Mouse (Mus musculus): ENCODE data around the gene Ffar1. TPM values are rescaled to one million over a fixed set of nuclear protein-coding genes. Genes with fewer than 3 reads are reported as not detected.

Ffar1 gene
- polyA plus RNA-seq, 2 experiments from 2014 or later = 0.14 TPM; not detected in 1

Other genes starting within 250 kb of the Ffar1 start
- gene Upk1a, start 248.7 kb downstream of the Ffar1 start, polyA plus RNA-seq (2017; shearing (Covaris generic)) = under 1 TPM; 0.38 to 0.60 TPM
- 100 to 1,000 TPM; 333 to 643 TPM for gene Cox6b1, start 235.4 kb downstream of the Ffar1 start, polyA plus RNA-seq (2017; shearing (Covaris generic))
- not detected for gene Etv2, start 225.7 kb downstream of the Ffar1 start, polyA plus RNA-seq (2017; shearing (Covaris generic))
- gene Rbm42, start 211.2 kb downstream of the Ffar1 start, polyA plus RNA-seq (2017; shearing (Covaris generic)) = 10 to 100 TPM; 14.4 to 25.1 TPM
- 10 to 100 TPM; 21.3 to 44.0 TPM for gene Haus5, start 196.6 kb downstream of the Ffar1 start, polyA plus RNA-seq (2017; shearing (Covaris generic))
- gene Pmis2, start 190.0 kb downstream of the Ffar1 start, polyA plus RNA-seq (2017; shearing (Covaris generic)) = not detected
- not detected for gene 2200002J24Rik, start 162.6 kb downstream of the Ffar1 start, polyA plus RNA-seq (2017; shearing (Covaris generic))
- gene Atp4a, start 149.4 kb downstream of the Ffar1 start, polyA plus RNA-seq (2017; shearing (Covaris generic)) = not detected
- gene Tmem147, start 132.0 kb downstream of the Ffar1 start, polyA plus RNA-seq (2017; shearing (Covaris generic)) = 10 to 100 TPM; 60.5 to 65.0 TPM
- gene Gapdhs, start 117.9 kb downstream of the Ffar1 start, polyA plus RNA-seq (2017; shearing (Covaris generic)) = not detected
- 1 to 10 TPM; 2.4 to 3.6 TPM for gene Sbsn, start 110.1 kb downstream of the Ffar1 start, polyA plus RNA-seq (2017; shearing (Covaris generic))
- gene Dmkn, start 97.8 kb downstream of the Ffar1 start, polyA plus RNA-seq (2017; shearing (Covaris generic)) = under 1 TPM in 1 of 2 experiments, not detected in 1; 0.16 TPM
- not detected for gene Krtdap, start 73.7 kb downstream of the Ffar1 start, polyA plus RNA-seq (2017; shearing (Covaris generic))
- 1 to 10 TPM in 1 of 2 experiments, under 1 TPM in 1; 0.70 to 1.4 TPM for gene Ffar2, start 37.8 kb downstream of the Ffar1 start, polyA plus RNA-seq (2017; shearing (Covaris generic))
- gene Ffar3, start 5.4 kb downstream of the Ffar1 start, polyA plus RNA-seq (2017; shearing (Covaris generic)) = not detected
- gene Cd22, start 18.8 kb upstream of the Ffar1 start, polyA plus RNA-seq (2017; shearing (Covaris generic)) = 10 to 100 TPM in 1 of 2 experiments, 1 to 10 TPM in 1; 4.2 to 20.3 TPM
- gene Mag, start 53.3 kb upstream of the Ffar1 start, polyA plus RNA-seq (2017; shearing (Covaris generic)) = not detected
- not detected for gene Hamp2, start 63.1 kb upstream of the Ffar1 start, polyA plus RNA-seq (2017; shearing (Covaris generic))
- gene Hamp, start 82.5 kb upstream of the Ffar1 start, polyA plus RNA-seq (2017; shearing (Covaris generic)) = not detected
- 10 to 100 TPM; 11.0 to 16.0 TPM for gene Usf2, start 95.2 kb upstream of the Ffar1 start, polyA plus RNA-seq (2017; shearing (Covaris generic))
- gene Lsr, start 111.9 kb upstream of the Ffar1 start, polyA plus RNA-seq (2017; shearing (Covaris generic)) = 1 to 10 TPM; 1.8 to 2.6 TPM
- 1 to 10 TPM; 1.2 to 1.5 TPM for gene Fam187b, start 112.2 kb upstream of the Ffar1 start, polyA plus RNA-seq (2017; shearing (Covaris generic))
- gene Fxyd5, start 180.9 kb upstream of the Ffar1 start, polyA plus RNA-seq (2017; shearing (Covaris generic)) = 1,000 to 10,000 TPM; 1,918 to 1,991 TPM
- not detected for gene Fxyd7, start 189.9 kb upstream of the Ffar1 start, polyA plus RNA-seq (2017; shearing (Covaris generic))
- not detected for gene Fxyd1, start 195.6 kb upstream of the Ffar1 start, polyA plus RNA-seq (2017; shearing (Covaris generic))
- not detected for gene Lgi4, start 197.8 kb upstream of the Ffar1 start, polyA plus RNA-seq (2017; shearing (Covaris generic))
- under 1 TPM in 1 of 2 experiments, not detected in 1; 0.27 TPM for gene Fxyd3, start 215.1 kb upstream of the Ffar1 start, polyA plus RNA-seq (2017; shearing (Covaris generic))